Mouse (Mus musculus) neural tube, embryonic 12.5 days (tissue): ENCODE data around the gene Zfp688. TPM values are rescaled to one million over a fixed set of nuclear protein-coding genes. Genes with fewer than 3 reads are reported as not detected.
"Not testable (repeated sequence)": the region's sequence is repeated elsewhere in the genome, so short reads cannot be mapped to it uniquely, and the experiment has no call there.

ENCODE experiments used
- ATAC-seq: fragments of 200-750 bp; cut with Nextera tagmentation; 2 replicates; pipeline ENCODE4 v1.8.0; 2017; ENCODE audit warnings: low read depth, mild to moderate bottlenecking, moderate TSS enrichment, moderate library complexity; ENCODE audit not compliant: low FRiP score
- H3K27ac ChIP-seq: fragments of 300-500 bp; sonication (generic); 2 replicates; pipeline ENCODE4 v1.5.1; 2016
- H3K27me3 ChIP-seq: fragments of 300-500 bp; sonication (generic); replicated peaks from 2 replicates; pipeline ENCODE4 v1.6.1; 2016; ENCODE audit warnings: mild to moderate bottlenecking
- H3K36me3 ChIP-seq: fragments of 300-500 bp; sonication (generic); 2 replicates; pipeline ENCODE4 v1.6.1; 2016; ENCODE audit warnings: mild to moderate bottlenecking
- H3K4me1 ChIP-seq: fragments of 300-500 bp; sonication (generic); 2 replicates; pipeline ENCODE4 v1.6.1; 2016
- H3K4me2 ChIP-seq: fragments of 300-500 bp; sonication (generic); replicated peaks from 2 replicates; pipeline ENCODE4 v1.6.1; 2016; ENCODE audit warnings: mild to moderate bottlenecking
- H3K4me3 ChIP-seq: fragments of 300-500 bp; sonication (generic); 2 replicates; pipeline ENCODE4 v1.5.1; 2016
- H3K9ac ChIP-seq: fragments of 300-500 bp; sonication (generic); 2 replicates; pipeline ENCODE4 v1.6.1; 2016; ENCODE audit warnings: mild to moderate bottlenecking
- H3K9me3 ChIP-seq: fragments of 300-500 bp; sonication (generic); 2 replicates; pipeline ENCODE4 v1.6.1; 2016; ENCODE audit warnings: mild to moderate bottlenecking
- WGBS: fragments of 180-500 bp; shearing (Covaris S2); methylation state at CpG from one replicate; pipeline ENCODE4 v1.1.7; 2016; 5-methylcytosine and 5-hydroxymethylcytosine counted together
- polyA plus RNA-seq: library from polyadenylated mRNA; unstranded; fragments of >200 nt; fragmentation: Nextera tagmentation; extraction: Ambion mirVana; gene quantifications from 2 replicates; pipeline ENCODE4 v1.2.1, GENCODE M21; 2016

Zfp688 gene
- polyA plus RNA-seq, 1 experiment from 2014 or later: 31.4 TPM

GRCm38 (mm10) chr7:127402980-127403379 lies 18.9 kb downstream of the Zfp688 start:
- H3K4me1 ChIP-seq: no peaks in the 10 kb centered on the region
- H3K9me3 ChIP-seq: no peaks in the 10 kb centered on the region
- H3K27me3 ChIP-seq: no peaks in the 10 kb centered on the region
- H3K27ac ChIP-seq: no peak overlapping the region
- H3K9ac ChIP-seq: no peak overlapping the region
- 43% methylated on average over 2 of the region's 2 CpGs for WGBS
- ATAC-seq: no peak
- peaks cover 5% of the 10 kb centered on the region; the same call in 1 of the 2 replicates for H3K36me3 ChIP-seq
- H3K4me2 ChIP-seq: no peak overlapping the region
- H3K4me3 ChIP-seq: no peak overlapping the region

GRCm38 (mm10) chr7:127400355-127400754 lies 21.5 kb downstream of the Zfp688 start:
- Histone ChIP-seq H3K27me3 (no peaks in the 10 kb centered on the region), H3K9ac (no peak overlapping the region), H3K9me3 (no peaks in the 10 kb centered on the region), H3K36me3 (peaks cover 5% of the 10 kb centered on the region; the same call in 1 of the 2 replicates), H3K4me3 (no peak overlapping the region), H3K27ac (no peak overlapping the region), H3K4me1 (no peaks in the 10 kb centered on the region), H3K4me2 (no peak overlapping the region)
- ATAC-seq: no peak
- 68% methylated on average over 3 of the region's 3 CpGs for WGBS

- Histone ChIP-seq H3K9ac (peak overlapping the region; percentile 42; the same call in 1 of the 2 replicates), H3K4me2 (peak overlapping the region; percentile 85), H3K27ac (no peak overlapping the region), H3K27me3 (no peaks in the 10 kb centered on the region), H3K36me3 (peaks cover 10% of the 10 kb centered on the region; the same call in 1 of the 2 replicates), H3K4me3 (peak overlapping the region; percentile 57), H3K4me1 (peaks cover 13% of the 10 kb centered on the region), H3K9me3 (no peaks in the 10 kb centered on the region)
- 28% methylated on average over 7 of the region's 7 CpGs for WGBS
- ATAC-seq: no peak
These were observed 27.9 kb downstream of the Zfp688 start for GRCm38 (mm10) chr7:127393944-127394333.

GRCm38 (mm10) chr7:127393157-127393943 lies 28.5 kb downstream of the Zfp688 start, which contains the start of gene E430018J23Rik:
E430018J23Rik (minus strand) TSS chr7:127393629.
- Histone ChIP-seq H3K4me3 (peak within 1 kb of the TSS; percentile 57), H3K27ac (peak within 1 kb of the TSS; percentile 57; the same call in 1 of the 2 replicates), H3K9ac (peak within 1 kb of the TSS; percentile 85), H3K36me3 (peaks cover 10% of the 10 kb centered on the region; the same call in 1 of the 2 replicates), H3K9me3 (no peaks in the 10 kb centered on the region), H3K4me2 (peak within 1 kb of the TSS; percentile 85), H3K4me1 (peaks cover 13% of the 10 kb centered on the region), H3K27me3 (no peaks in the 10 kb centered on the region)
- WGBS: 2% methylated on average over 45 of the region's 45 CpGs
- peak; percentile 95 for ATAC-seq

GRCm38 (mm10) chr7:127392251-127392824 lies 29.5 kb downstream of the Zfp688 start:
- no peaks in the 10 kb centered on the region for H3K27me3 ChIP-seq
- peak overlapping the region; percentile 57 for H3K4me3 ChIP-seq
- H3K4me1 ChIP-seq: peaks cover 13% of the 10 kb centered on the region
- no peak overlapping the region for H3K27ac ChIP-seq
- peak overlapping the region; percentile 85 for H3K9ac ChIP-seq
- ATAC-seq: no peak
- peaks cover 10% of the 10 kb centered on the region; the same call in 1 of the 2 replicates for H3K36me3 ChIP-seq
- no peaks in the 10 kb centered on the region for H3K9me3 ChIP-seq
- 87% methylated on average over 8 of the region's 8 CpGs for WGBS
- H3K4me2 ChIP-seq: peak overlapping the region; percentile 85

- Histone ChIP-seq H3K4me3 (no peak overlapping the region), H3K4me2 (no peak overlapping the region), H3K27ac (no peak overlapping the region), H3K9ac (no peak overlapping the region), H3K9me3 (no peaks in the 10 kb centered on the region), H3K27me3 (no peaks in the 10 kb centered on the region), H3K36me3 (peaks cover 10% of the 10 kb centered on the region; the same call in 1 of the 2 replicates), H3K4me1 (peaks cover 13% of the 10 kb centered on the region)
- ATAC-seq: no peak
- 96% methylated on average over 16 of the region's 16 CpGs for WGBS
These were observed 30.3 kb downstream of the Zfp688 start for GRCm38 (mm10) chr7:127391538-127391937.

GRCm38 (mm10) chr7:127390306-127390705 lies 31.6 kb downstream of the Zfp688 start:
- H3K9ac ChIP-seq: no peak overlapping the region
- no peak overlapping the region for H3K4me2 ChIP-seq
- H3K4me1 ChIP-seq: peaks cover 16% of the 10 kb centered on the region
- peaks cover 10% of the 10 kb centered on the region; the same call in 1 of the 2 replicates for H3K36me3 ChIP-seq
- no peak for ATAC-seq
- H3K27me3 ChIP-seq: no peaks in the 10 kb centered on the region
- no peak overlapping the region for H3K4me3 ChIP-seq
- no peaks in the 10 kb centered on the region for H3K9me3 ChIP-seq
- 81% methylated on average over 7 of the region's 7 CpGs for WGBS
- H3K27ac ChIP-seq: no peak overlapping the region

GRCm38 (mm10) chr7:127388201-127388600 lies 33.7 kb downstream of the Zfp688 start:
- ATAC-seq, H3K27ac ChIP-seq, H3K9ac ChIP-seq, H3K27me3 ChIP-seq, H3K9me3 ChIP-seq, H3K4me3 ChIP-seq, H3K4me2 ChIP-seq: not testable (repeated sequence)
- peaks cover 22% of the 10 kb centered on the region for H3K36me3 ChIP-seq
- peaks cover 13% of the 10 kb centered on the region for H3K4me1 ChIP-seq

GRCm38 (mm10) chr7:127386641-127387392 lies 35.1 kb downstream of the Zfp688 start, which contains the start of gene 9130019O22Rik:
9130019O22Rik (minus strand) TSS chr7:127387166.
- peak within 1 kb of the TSS; percentile 59 for H3K9ac ChIP-seq
- peaks cover 3% of the 10 kb centered on the region; the same call in 1 of the 2 replicates for H3K4me1 ChIP-seq
- no peaks in the 10 kb centered on the region for H3K27me3 ChIP-seq
- H3K9me3 ChIP-seq: no peaks in the 10 kb centered on the region
- H3K36me3 ChIP-seq: peaks cover 23% of the 10 kb centered on the region
- peak within 1 kb of the TSS; percentile 68 for H3K4me2 ChIP-seq
- H3K4me3 ChIP-seq: peak within 1 kb of the TSS; percentile 50
- 16% methylated on average over 38 of the region's 38 CpGs for WGBS
- ATAC-seq: peak; percentile 81
- no peak within 1 kb of the TSS for H3K27ac ChIP-seq

- H3K4me1 ChIP-seq, H3K9me3 ChIP-seq, H3K9ac ChIP-seq, H3K4me2 ChIP-seq, H3K27ac ChIP-seq, ATAC-seq, H3K27me3 ChIP-seq, H3K4me3 ChIP-seq: not testable (repeated sequence)
- 92% methylated on average over 4 of the region's 4 CpGs for WGBS
- peaks cover 18% of the 10 kb centered on the region for H3K36me3 ChIP-seq
These were observed 36.3 kb downstream of the Zfp688 start for GRCm38 (mm10) chr7:127385560-127385959.

- no peaks in the 10 kb centered on the region for H3K27me3 ChIP-seq
- no peak overlapping the region for H3K9ac ChIP-seq
- H3K4me3 ChIP-seq: no peak overlapping the region
- 73% methylated on average over 6 of the region's 6 CpGs for WGBS
- H3K4me1 ChIP-seq: no peaks in the 10 kb centered on the region
- ATAC-seq: no peak
- H3K36me3 ChIP-seq: peaks cover 15% of the 10 kb centered on the region
- H3K27ac ChIP-seq: no peak overlapping the region
- no peak overlapping the region for H3K4me2 ChIP-seq
- H3K9me3 ChIP-seq: no peaks in the 10 kb centered on the region
These were observed 43.5 kb downstream of the Zfp688 start for GRCm38 (mm10) chr7:127378310-127378921.
